Mouse (Mus musculus) kidney, postnatal 25 days (tissue): ENCODE data around the gene Olfr574.

ENCODE experiments used
- DNase-seq, 2 experiments: peaks; one replicate each; pipeline ENCODE4 v3.0.0; 2021; ENCODE audit warnings: mixed read lengths in 2 of 2

Gene Olfr574

DNA sequence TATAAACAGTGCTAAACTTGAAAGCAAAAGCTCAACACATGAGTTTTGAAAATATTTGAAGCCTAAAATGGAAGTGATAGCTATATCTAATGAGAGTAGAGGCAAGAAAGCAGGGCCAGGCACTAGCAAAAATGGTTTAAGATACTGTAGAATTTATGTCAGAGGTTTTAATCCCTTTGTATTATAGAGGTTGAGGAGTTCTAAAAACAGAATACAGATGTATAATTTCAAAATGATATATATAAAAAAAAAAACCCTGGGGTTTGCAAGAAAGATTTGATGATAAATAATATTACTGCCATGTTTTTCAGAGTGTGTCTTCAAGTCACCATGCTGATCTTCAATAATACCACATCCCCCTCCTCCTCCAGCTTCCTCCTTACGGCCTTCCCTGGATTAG, at the start of gene Olfr574:
TSS of gene Olfr574 (plus strand) at position 301 of the 400 bp plus-strand sequence.
- DNase-seq, result no peak

- DNase-seq, result no peak
These were observed 33.0 kb upstream of the Olfr574 start for GRCm38 (mm10) chr7:102915261-102915660.

DNA sequence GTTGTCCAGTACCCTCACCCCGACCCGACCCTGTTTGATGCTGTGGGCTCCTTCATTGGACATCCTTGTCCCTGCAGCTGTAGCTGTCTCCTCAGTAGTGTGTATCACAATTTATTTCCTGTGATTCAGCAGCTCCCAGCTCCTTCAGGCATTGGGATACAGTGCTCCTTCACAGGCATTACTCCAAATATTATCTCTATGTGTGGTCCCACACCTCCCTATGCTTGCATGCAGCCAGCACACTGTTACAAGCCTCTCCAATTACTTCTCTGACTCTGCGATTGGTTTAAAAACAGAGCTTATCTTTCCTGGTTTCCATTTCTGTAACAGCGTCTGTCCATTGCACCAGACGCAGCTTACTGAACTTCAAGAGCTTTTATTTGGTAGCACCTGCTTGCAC, 31.9 kb upstream of the Olfr574 start:
- DNase-seq, result no peak

GRCm38 (mm10) chr7:102917032-102917875, 31.0 kb upstream of the Olfr574 start, which contains the start of gene Olfr571:
TSS of gene Olfr571 (minus strand) at chr7:102917536.
- no peak for DNase-seq

- peak in 1 of 2 experiments; percentile 17 for DNase-seq
These were observed 28.6 kb upstream of the Olfr574 start for GRCm38 (mm10) chr7:102919632-102920031.

GRCm38 (mm10) chr7:102924109-102924508, 24.2 kb upstream of the Olfr574 start, which contains the start of gene Olfr572:
TSS of gene Olfr572 (plus strand) at chr7:102924409.
- DNase-seq, result no peak

- DNase-seq, result no peak
These were observed 21.2 kb upstream of the Olfr574 start for GRCm38 (mm10) chr7:102927105-102927504.

- no peak for DNase-seq
These were observed 5.8 kb upstream of the Olfr574 start, which contains the start of gene Olfr573-ps1 for GRCm38 (mm10) chr7:102942475-102942874. TSS of gene Olfr573-ps1 (minus strand) at chr7:102942575.

DNA sequence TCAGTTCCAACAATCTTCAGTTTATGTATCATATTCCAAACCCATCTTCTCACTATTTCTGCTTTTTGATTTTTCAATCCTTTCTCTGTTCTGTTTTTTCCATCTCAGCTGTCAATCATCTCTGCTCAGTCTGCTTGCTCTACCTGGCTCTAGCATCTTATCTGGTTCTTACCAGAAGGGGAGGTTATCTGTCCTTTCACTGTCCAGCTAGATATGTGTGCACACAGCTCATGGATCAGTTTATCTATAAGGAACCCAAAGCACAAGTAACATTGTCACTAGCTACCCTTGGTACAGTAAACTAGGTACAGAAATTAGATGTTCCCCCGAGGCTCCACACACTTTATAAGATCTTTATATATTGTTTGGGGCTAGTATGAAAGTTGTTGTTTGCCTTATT, 4.8 kb upstream of the Olfr574 start:
- no peak for DNase-seq

- DNase-seq, result no peak
These were observed 2.5 kb downstream of the Olfr574 start for GRCm38 (mm10) chr7:102950732-102951131.

DNA sequence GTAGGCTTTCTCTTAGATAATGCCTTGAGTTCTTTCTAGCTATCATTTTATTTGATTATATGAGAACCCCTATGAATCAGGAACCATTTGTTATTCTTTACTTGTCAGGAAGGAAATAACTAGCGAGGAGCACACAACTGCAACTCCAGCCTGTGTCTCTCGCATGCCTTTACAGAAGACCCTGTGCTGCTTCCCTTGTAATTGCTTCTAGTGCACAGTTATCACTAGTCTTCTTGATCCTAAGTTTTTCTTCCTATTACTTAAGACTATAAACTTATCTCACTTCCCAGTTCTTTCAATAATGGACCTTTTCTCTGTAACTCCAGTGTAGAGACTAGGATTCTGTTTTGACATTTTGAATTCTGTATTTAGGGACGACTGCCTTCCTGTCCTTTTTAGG, 9.9 kb downstream of the Olfr574 start:
- DNase-seq, result no peak

GRCm38 (mm10) chr7:102958593-102958992, 10.3 kb downstream of the Olfr574 start, which contains the start of gene Olfr575:
TSS of gene Olfr575 (minus strand) at chr7:102958775.
- DNase-seq, result no peak

GRCm38 (mm10) chr7:102962360-102962759, 14.1 kb downstream of the Olfr574 start, which contains the start of gene Olfr576:
TSS of gene Olfr576 (plus strand) at chr7:102962660.
- DNase-seq, result no peak

- DNase-seq, result no peak
These were observed 26.1 kb downstream of the Olfr574 start for GRCm38 (mm10) chr7:102974399-102974798.

GRCm38 (mm10) chr7:102975843-102976242, 27.6 kb downstream of the Olfr574 start, which contains the start of gene Olfr577:
TSS of gene Olfr577 (minus strand) at chr7:102975943.
- no peak for DNase-seq

DNA sequence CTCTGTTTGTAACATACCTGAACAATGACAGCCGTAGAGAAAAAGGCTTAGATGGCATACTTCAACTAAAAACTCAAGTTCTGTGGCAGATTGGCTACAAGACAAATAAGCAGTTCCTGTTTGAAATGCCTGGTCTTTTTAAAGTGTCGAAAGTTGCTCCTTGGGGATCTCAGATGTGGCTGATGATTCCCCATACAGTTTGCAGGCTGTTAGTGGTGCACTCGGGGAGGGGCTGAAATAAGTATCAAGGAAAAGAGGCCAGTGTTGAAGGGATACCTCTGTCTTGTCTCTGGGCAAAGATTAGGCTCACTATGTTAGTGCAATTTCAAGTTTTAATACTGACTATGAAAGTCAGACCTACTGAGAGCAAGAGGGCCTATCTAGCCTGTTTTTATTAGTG, 41.0 kb downstream of the Olfr574 start, which contains the start of gene Olfr578:
TSS of gene Olfr578 (minus strand) at position 101 of the 400 bp plus-strand sequence.
- no peak for DNase-seq
